Mouse (Mus musculus) c-Kit-positive CD71-negative TER-119-negative erythroid progenitor cells, embryonic 14.5 days (primary cell): Measurements from ENCODE around the gene Cbln3.

Experiments
- DNase-seq: peaks from one replicate; pipeline ENCODE4 v3.0.0-alpha.2; 2013; ENCODE audit warnings: low read depth

Gene Cbln3

GRCm38 (mm10) chr14:55845506-55846294 lies 38.5 kb downstream of the Cbln3 start:
- DNase-seq = no peak

DNA sequence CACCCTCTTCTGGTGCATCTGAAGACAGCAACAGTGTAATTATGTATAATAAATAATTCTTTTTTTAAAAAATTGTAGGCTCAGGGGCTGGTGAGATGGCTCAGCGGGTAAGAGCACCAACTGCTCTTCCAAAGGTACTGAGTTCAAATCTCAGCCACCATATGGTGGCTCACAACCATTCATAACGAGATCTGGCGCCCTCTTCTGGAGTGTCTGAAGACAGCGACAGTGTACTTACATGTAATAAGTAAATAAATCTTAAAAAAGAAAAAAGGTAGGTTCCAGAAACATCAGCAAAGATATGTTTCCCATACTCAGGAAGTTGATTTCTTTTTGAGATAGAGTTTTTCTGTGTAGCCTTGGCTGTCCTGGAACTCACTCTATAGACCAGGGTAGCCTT lies 41.4 kb downstream of the Cbln3 start:
- no peak for DNase-seq

GRCm38 (mm10) chr14:55840853-55841366 lies 43.3 kb downstream of the Cbln3 start:
- no peak for DNase-seq

DNA sequence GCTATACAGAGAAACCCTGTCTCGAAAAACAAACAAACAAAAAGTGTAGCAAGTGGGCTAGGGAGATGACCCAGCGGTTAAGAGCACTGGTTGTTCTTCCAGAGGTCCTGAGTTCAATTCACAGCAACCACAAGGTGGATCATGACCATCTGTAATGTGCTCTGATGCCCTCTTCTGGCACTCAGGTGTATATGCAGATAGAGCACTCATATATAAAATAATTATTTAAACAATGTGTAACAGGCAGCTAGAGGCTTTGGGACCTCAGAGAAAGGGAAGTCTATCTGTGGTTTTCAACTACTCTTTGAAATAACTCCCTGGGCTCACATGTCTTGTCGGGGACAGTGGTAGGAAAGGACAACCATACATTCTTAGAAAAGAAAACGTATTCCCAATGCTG lies 45.5 kb downstream of the Cbln3 start:
- DNase-seq = no peak

GRCm38 (mm10) chr14:55838312-55838711 lies 45.9 kb downstream of the Cbln3 start:
- no peak for DNase-seq

GRCm38 (mm10) chr14:55834808-55835533 lies 49.2 kb downstream of the Cbln3 start:
- DNase-seq = no peak

DNA sequence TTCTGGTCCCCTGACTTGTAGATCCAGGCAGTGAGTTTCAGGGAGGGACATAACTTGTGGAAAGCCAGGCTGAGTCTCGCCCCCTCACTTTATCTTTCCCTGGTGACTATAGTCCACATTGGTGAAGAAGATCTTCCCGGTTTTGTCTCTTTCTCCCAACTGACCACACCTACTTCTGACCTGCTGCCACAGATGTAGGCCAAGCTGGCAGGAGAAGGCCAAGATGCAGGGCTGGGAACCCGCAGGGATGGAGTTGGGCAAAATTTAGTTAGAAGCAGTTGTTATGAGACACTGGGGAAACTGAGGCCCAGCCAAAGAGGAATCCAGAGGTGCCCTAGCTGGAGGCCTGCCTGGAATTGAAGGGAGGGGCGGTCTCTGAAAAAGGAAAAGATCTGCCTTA lies 51.1 kb downstream of the Cbln3 start:
- no peak for DNase-seq

DNA sequence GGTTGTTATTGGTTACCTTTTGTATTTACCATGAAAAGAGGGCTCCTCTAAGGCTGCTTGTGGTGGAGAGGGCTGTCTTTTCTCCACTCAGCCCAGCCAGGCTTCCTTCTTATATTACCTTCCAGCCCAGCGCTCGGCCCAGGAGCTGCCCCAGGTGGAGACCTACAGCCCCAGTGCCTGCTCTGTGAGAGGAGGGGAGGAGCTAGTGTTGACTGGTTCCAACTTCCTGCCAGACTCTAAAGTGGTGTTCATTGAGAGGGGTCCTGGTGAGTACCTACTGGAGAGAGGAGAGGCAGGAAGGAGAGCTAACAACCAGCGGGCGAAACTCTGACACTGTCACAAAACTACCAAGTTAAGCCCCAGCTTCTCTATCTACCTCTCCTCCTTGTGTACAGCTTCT lies 53.9 kb downstream of the Cbln3 start:
- no peak for DNase-seq

GRCm38 (mm10) chr14:55829854-55830253 lies 54.3 kb downstream of the Cbln3 start:
- DNase-seq = no peak
